7 mouse cellular contexts compared by ENCODE assay signal in genomic region chr11:116274045-116274666, GRCm38 (mm10). TPM values are rescaled to one million over a fixed set of nuclear protein-coding genes. Genes with fewer than 3 reads are reported as not detected.
DNase-seq lines count a peak whose midpoint lies in the region; ATAC-seq lines count a peak whose summit lies in the region.

Gene Srp68, minus strand, starts transcription at chr11:116274217.

- peak; percentile 97 for ATAC-seq in embryonic facial prominence, embryonic 11.5 days (replicated peaks; ENCODE audit: insufficient number of reproducible peaks, low FRiP score, low TSS enrichment, low read depth)
- peak; percentile 98 for ATAC-seq in granulocyte monocyte progenitor cell, adult 5-6 weeks (replicated peaks; ENCODE audit: poor library complexity, severe bottlenecking)
- peak; percentile 100 for ATAC-seq in midbrain, embryonic 13.5 days

- peak; percentile 97 for DNase-seq in adrenal gland, postnatal 14 days
- DNase-seq in embryonic facial prominence, embryonic 11.5 days (ENCODE audit: low spot score), result peak; percentile 96
- DNase-seq in kidney, adult 11 months, result peak; percentile 91
- DNase-seq in limb, embryonic 10.5 days (ENCODE audit: low spot score), result peak; percentile 91
- peak; percentile 76 for DNase-seq in spleen, adult 12 weeks (ENCODE audit: low spot score)

- peak within 1 kb of the TSS; percentile 61 for H3K4me2 ChIP-seq in embryonic facial prominence, embryonic 11.5 days (ENCODE audit: low read depth, low read length)
- H3K4me2 ChIP-seq in midbrain, embryonic 13.5 days (replicated peaks), result peak within 1 kb of the TSS; percentile 98

- H3K4me1 ChIP-seq in embryonic facial prominence, embryonic 11.5 days (ENCODE audit: control insufficient read depth, insufficient read depth, low read length), result peaks cover 2% of the 10 kb centered on the region; the same call in 1 of the 2 replicates
- H3K4me1 ChIP-seq in limb, embryonic 10.5 days, result peaks cover 25% of the 10 kb centered on the region
- H3K4me1 ChIP-seq in midbrain, embryonic 13.5 days (replicated peaks), result peaks cover 31% of the 10 kb centered on the region

- H3K4me3 ChIP-seq in embryonic facial prominence, embryonic 11.5 days (ENCODE audit: low read depth, low read length), result peak within 1 kb of the TSS; percentile 66
- peak within 1 kb of the TSS; percentile 89 for H3K4me3 ChIP-seq in limb, embryonic 10.5 days
- peak within 1 kb of the TSS; percentile 94 for H3K4me3 ChIP-seq in midbrain, embryonic 13.5 days (replicated peaks)

- H3K27me3 ChIP-seq in embryonic facial prominence, embryonic 11.5 days (ENCODE audit: control insufficient read depth, insufficient read depth, low read length), result no peaks in the 10 kb centered on the region
- H3K27me3 ChIP-seq in limb, embryonic 10.5 days (ENCODE audit: low read depth, poor library complexity, severe bottlenecking), result no peaks in the 10 kb centered on the region
- no peaks in the 10 kb centered on the region for H3K27me3 ChIP-seq in midbrain, embryonic 13.5 days

- peak within 1 kb of the TSS; percentile 67 for H3K27ac ChIP-seq in embryonic facial prominence, embryonic 11.5 days (replicated peaks; ENCODE audit: low read depth, low read length)
- H3K27ac ChIP-seq in limb, embryonic 10.5 days, result peak within 1 kb of the TSS; percentile 88
- peak within 1 kb of the TSS; percentile 93 for H3K27ac ChIP-seq in midbrain, embryonic 13.5 days

- H3K36me3 ChIP-seq in embryonic facial prominence, embryonic 11.5 days (replicated peaks; ENCODE audit: control insufficient read depth, insufficient read depth, low read depth, low read length), result no peaks in the 10 kb centered on the region
- peaks cover 35% of the 10 kb centered on the region for H3K36me3 ChIP-seq in limb, embryonic 10.5 days
- H3K36me3 ChIP-seq in midbrain, embryonic 13.5 days, result peaks cover 25% of the 10 kb centered on the region

- no peaks in the 10 kb centered on the region for H3K9me3 ChIP-seq in embryonic facial prominence, embryonic 11.5 days (replicated peaks; ENCODE audit: control insufficient read depth, low read length)
- H3K9me3 ChIP-seq in limb, embryonic 10.5 days (replicated peaks), result no peaks in the 10 kb centered on the region
- no peaks in the 10 kb centered on the region for H3K9me3 ChIP-seq in midbrain, embryonic 13.5 days

- 3% methylated on average over 32 of the region's 32 CpGs for WGBS in embryonic facial prominence, embryonic 11.5 days
- 6% methylated on average over 32 of the region's 32 CpGs for WGBS in limb, embryonic 10.5 days
- whole genome bisulfite sequencing in midbrain, embryonic 13.5 days, result 4% methylated on average over 32 of the region's 32 CpGs

- peak within 1 kb of the TSS; percentile 69 for H3K9ac ChIP-seq in embryonic facial prominence, embryonic 11.5 days (replicated peaks; ENCODE audit: low read length)
- peak within 1 kb of the TSS; percentile 87 for H3K9ac ChIP-seq in midbrain, embryonic 13.5 days (replicated peaks)

RNA-seq across cellular contexts. Expression of gene Srp68, which starts in this region (rescaled TPM):
- total RNA-seq in adrenal gland, postnatal 14 days (2021), result 63.1 and 70.4 TPM in 2 replicates
- 78.7 and 80.5 TPM in 2 replicates for polyA plus RNA-seq in embryonic facial prominence, embryonic 11.5 days (2014; fragmentation: Nextera tagmentation; extraction: Ambion mirVana)
- total RNA-seq in granulocyte monocyte progenitor cell, adult 5-6 weeks (2014; fragmentation: Nextera tagmentation), result 104 and 123 TPM in 2 replicates
- 75.2 and 75.7 TPM in 2 replicates for total RNA-seq in granulocyte monocyte progenitor cell, adult 5-6 weeks (2017)
- polyA plus RNA-seq in limb, embryonic 10.5 days (2016; fragmentation: Nextera tagmentation; extraction: Ambion mirVana), result 121 and 123 TPM in 2 replicates
- polyA plus RNA-seq in midbrain, embryonic 13.5 days (2015; fragmentation: Nextera tagmentation; extraction: Ambion mirVana), result 63.4 and 68.5 TPM in 2 replicates

Comparison
In these comparisons a context has a peak if more than half of its experiments do, and no peak if none do; other contexts are left out.
1. Peak in every context shown above with its lines: DNase-seq, ATAC-seq, H3K4me3 ChIP-seq and H3K27ac ChIP-seq.